ENCODE assay signal across 31 mouse cellular contexts in genomic region chr3:6676382-6676781, GRCm38 (mm10). TPM values are rescaled to one million over a fixed set of nuclear protein-coding genes. Genes with fewer than 3 reads are reported as not detected.
"Had no signal": no experiment of that assay in that cellular context is flagged by ENCODE, and none has a peak within 500 bp of the region (broad histone marks: within the 10 kb centered on the region; RNA-seq: fewer than 3 reads in every experiment).

No protein-coding gene starts in this region.

- H3K27me3 ChIP-seq: kidney, embryonic 15.5 days; liver, embryonic 13.5 days had no signal

- H3K36me3 ChIP-seq: kidney, embryonic 15.5 days; liver, embryonic 13.5 days had no signal

- H3K9me3 ChIP-seq: kidney, embryonic 15.5 days; liver, embryonic 13.5 days had no signal

- H3K9ac ChIP-seq: kidney, embryonic 15.5 days; liver, embryonic 13.5 days had no signal

- DNase-seq: kidney, adult 11 months; kidney, adult 8-10 months; kidney, postnatal 10 days; kidney, postnatal 36 days; layer of hippocampus, postnatal 36 days; liver, embryonic 13.5 days; lung, adult 2 months; right cerebral cortex, adult 18-20 months; right cerebral cortex, postnatal 14 days; right cerebral cortex, postnatal 4 days; thymus, adult 2 months; thymus, postnatal 14 days; thymus, postnatal 4 days had no signal

- H3K4me2 ChIP-seq: kidney, embryonic 15.5 days; liver, embryonic 13.5 days had no signal

- H3K4me3 ChIP-seq: kidney, embryonic 15.5 days; left cerebral cortex, adult 2 months; liver, embryonic 13.5 days; myocyte had no signal

- H3K27ac ChIP-seq: kidney, embryonic 15.5 days; left cerebral cortex, adult 2 months; liver, embryonic 13.5 days; macrophage; stomach, postnatal 0 days had no signal

- H3K4me1 ChIP-seq: kidney, embryonic 15.5 days; liver, embryonic 13.5 days had no signal

RNA-seq across cellular contexts. Expression of gene 1700008P02Rik, which starts 56.1 kb away (rescaled TPM):
- total RNA-seq: layer of hippocampus, adult 8-10 months; layer of hippocampus, postnatal 10 days; layer of hippocampus, postnatal 36 days; left cerebral cortex, adult 2 months; left cerebral cortex, postnatal 10 days; left cerebral cortex, postnatal 36 days; liver, adult 2 months; megakaryocyte, adult 5-6 weeks; monocyte, adult 5-6 weeks had no signal
- polyA plus RNA-seq: kidney, embryonic 15.5 days; limb, embryonic 11.5 days; limb, embryonic 14.5 days; liver, adult 2 months; liver, embryonic 13.5 days; liver, embryonic 16.5 days; lung, adult 2 months; lung, embryonic 16.5 days; macrophage; myocyte; neural tube, embryonic 11.5 days; stomach, embryonic 14.5 days; stomach, postnatal 0 days; thymus, adult 2 months had no signal
